Mouse (Mus musculus) ES-Bruce4 (cell line): ENCODE data around the gene Phyhipl.

Experiments used
- CTCF ChIP-seq: IDR thresholded peaks from one replicate; pipeline ENCODE4 v1.8.1; 2011; ENCODE audit warnings: low read depth, low read length
- EP300 ChIP-seq: IDR thresholded peaks from 2 replicates; pipeline ENCODE4 v1.6.1; 2011; ENCODE audit warnings: low read depth, low read length; ENCODE audit not compliant: insufficient read depth
- POLR2A ChIP-seq: IDR thresholded peaks from one replicate; pipeline ENCODE4 v1.8.1; 2011; ENCODE audit warnings: low read length; ENCODE audit not compliant: insufficient read depth

DNA sequence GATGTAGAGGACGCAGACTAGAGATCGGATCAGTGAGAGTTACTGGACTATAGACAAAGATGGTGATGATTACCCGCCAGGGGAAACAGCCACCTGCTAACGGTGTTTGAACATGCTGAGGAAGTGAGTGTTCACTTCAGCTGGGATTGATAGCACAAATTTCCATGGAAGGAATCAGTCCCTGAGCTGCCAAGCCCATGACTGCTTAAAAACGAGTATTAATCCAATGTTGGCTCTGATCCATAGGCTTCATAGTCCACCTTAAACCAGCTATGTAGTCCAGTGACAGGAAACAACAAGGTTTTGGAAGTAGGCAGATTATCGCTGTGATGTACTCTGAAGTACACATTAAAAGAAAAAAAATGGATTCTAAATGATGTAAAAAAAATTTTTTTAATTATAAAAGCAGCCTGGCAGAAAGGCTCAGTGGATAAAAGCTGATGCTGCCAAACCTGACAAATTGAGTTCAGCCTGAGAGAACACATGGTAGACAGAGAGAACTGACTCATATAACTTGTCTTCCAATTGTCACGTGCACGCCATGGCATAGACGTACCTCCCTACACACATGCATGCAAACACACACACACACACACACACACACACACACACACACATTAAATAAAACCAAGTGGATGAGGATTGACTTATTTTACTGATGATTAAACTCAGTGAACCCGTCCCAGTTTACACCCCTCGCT lies 14.7 kb downstream of the Phyhipl start:
- TF ChIP-seq POLR2A = no peak
- TF ChIP-seq CTCF = no peak
- TF ChIP-seq EP300 = no peak
